Mouse (Mus musculus) hindbrain, embryonic 16.5 days (tissue): ENCODE results near the gene Hook2. TPM values are rescaled to one million over a fixed set of nuclear protein-coding genes. Genes with fewer than 3 reads are reported as not detected.

Experiments used
- ATAC-seq: fragments of 200-750 bp; cut with Nextera tagmentation; 2 replicates; pipeline ENCODE4 v1.8.0; 2017; ENCODE audit warnings: moderate TSS enrichment, moderate library complexity
- H3K27ac ChIP-seq: fragments of 300-500 bp; sonication (generic); 2 replicates; pipeline ENCODE4 v1.5.1; 2014; ENCODE audit warnings: low read depth, mild to moderate bottlenecking, control low read depth, low read length, moderate library complexity
- H3K27me3 ChIP-seq: fragments of 300-500 bp; sonication (generic); replicated peaks from 2 replicates; pipeline ENCODE4 v1.6.1; 2014; ENCODE audit warnings: low read length; ENCODE audit not compliant: control insufficient read depth, insufficient read depth
- H3K36me3 ChIP-seq: fragments of 300-500 bp; sonication (generic); 2 replicates; pipeline ENCODE4 v1.6.1; 2014; ENCODE audit warnings: mild to moderate bottlenecking, low read length, moderate library complexity, mixed read lengths; ENCODE audit not compliant: control insufficient read depth, insufficient read depth
- H3K4me1 ChIP-seq: fragments of 300-500 bp; sonication (generic); 2 replicates; pipeline ENCODE4 v1.6.1; 2014; ENCODE audit warnings: low read depth, low read length; ENCODE audit not compliant: control insufficient read depth, insufficient read depth
- H3K4me2 ChIP-seq: fragments of 300-500 bp; sonication (generic); 2 replicates; pipeline ENCODE4 v1.6.1; 2014; ENCODE audit warnings: mild to moderate bottlenecking, low read length, control low read depth, moderate library complexity
- H3K4me3 ChIP-seq: fragments of 300-500 bp; sonication (generic); 2 replicates; pipeline ENCODE4 v1.5.1; 2014; ENCODE audit warnings: mild to moderate bottlenecking, low read length, control low read depth, moderate library complexity
- H3K9ac ChIP-seq: fragments of 300-500 bp; sonication (generic); 2 replicates; pipeline ENCODE4 v1.6.1; 2014; ENCODE audit warnings: low read depth, mild to moderate bottlenecking, control low read depth, low read length, moderate library complexity
- H3K9me3 ChIP-seq: fragments of 300-500 bp; sonication (generic); 2 replicates; pipeline ENCODE4 v1.6.1; 2014; ENCODE audit warnings: mild to moderate bottlenecking, low read length, moderate library complexity; ENCODE audit not compliant: control insufficient read depth
- WGBS: fragments of 180-500 bp; shearing (Covaris S2); extraction: QIAGEN DNeasy Blood & Tissue Kit; methylation state at CpG from one replicate; pipeline ENCODE4 v1.1.7; 2014; 5-methylcytosine and 5-hydroxymethylcytosine counted together
- polyA plus RNA-seq: library from polyadenylated mRNA; unstranded; fragments of >200 nt; fragmentation: Nextera tagmentation; extraction: Ambion mirVana; gene quantifications from 2 replicates; pipeline ENCODE4 v1.2.1, GENCODE M21; 2015

Gene Hook2
- polyA plus RNA-seq, 1 experiment from 2014 or later: 39.6 TPM

DNA sequence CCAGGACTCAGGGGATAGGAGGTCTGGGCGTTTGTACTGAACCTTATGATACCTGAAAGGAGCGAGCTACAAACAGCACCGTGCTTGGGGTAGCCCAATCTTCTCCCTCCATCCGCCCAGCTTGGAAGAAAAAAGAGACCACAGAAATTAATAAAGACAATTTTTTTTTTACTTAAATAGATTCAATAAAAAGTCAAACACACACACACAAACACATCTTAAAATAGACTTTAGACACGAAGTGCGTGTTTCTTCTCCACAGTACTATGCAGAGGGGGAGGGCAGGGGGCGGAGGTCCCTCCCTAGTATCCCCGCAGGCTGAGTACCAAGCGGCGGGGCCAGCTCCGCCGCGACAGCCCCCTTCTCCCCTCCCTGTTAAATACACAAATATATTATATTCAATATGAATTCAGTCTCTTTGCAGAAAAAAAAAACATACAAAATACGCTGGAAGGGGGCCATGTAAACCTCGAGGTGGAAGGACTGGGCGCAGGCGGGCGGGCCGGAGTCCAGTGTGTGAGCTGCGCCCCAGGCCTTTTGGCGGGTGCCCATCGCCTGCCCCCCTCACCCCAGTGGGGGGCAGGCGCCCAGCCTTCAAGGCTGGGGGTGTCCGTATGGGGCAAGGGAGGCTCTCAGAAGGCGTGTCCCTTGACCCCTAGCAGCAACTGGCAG, 13.5 kb upstream of the Hook2 start:
- Histone ChIP-seq H3K9me3 (no peaks in the 10 kb centered on the region), H3K27me3 (peaks cover 5% of the 10 kb centered on the region; the same call in 1 of the 2 replicates), H3K9ac (peak overlapping the region; percentile 66), H3K36me3 (peaks cover 10% of the 10 kb centered on the region; the same call in 1 of the 2 replicates), H3K4me1 (peaks cover 54% of the 10 kb centered on the region), H3K27ac (0 out of 2 replicates have a peak overlapping the region, but pooled peaks have one; percentile 51), H3K4me2 (peak overlapping the region; percentile 99), H3K4me3 (peak overlapping the region; percentile 56)
- no peak for ATAC-seq
- WGBS: 1% methylated on average over 25 of the region's 25 CpGs

DNA sequence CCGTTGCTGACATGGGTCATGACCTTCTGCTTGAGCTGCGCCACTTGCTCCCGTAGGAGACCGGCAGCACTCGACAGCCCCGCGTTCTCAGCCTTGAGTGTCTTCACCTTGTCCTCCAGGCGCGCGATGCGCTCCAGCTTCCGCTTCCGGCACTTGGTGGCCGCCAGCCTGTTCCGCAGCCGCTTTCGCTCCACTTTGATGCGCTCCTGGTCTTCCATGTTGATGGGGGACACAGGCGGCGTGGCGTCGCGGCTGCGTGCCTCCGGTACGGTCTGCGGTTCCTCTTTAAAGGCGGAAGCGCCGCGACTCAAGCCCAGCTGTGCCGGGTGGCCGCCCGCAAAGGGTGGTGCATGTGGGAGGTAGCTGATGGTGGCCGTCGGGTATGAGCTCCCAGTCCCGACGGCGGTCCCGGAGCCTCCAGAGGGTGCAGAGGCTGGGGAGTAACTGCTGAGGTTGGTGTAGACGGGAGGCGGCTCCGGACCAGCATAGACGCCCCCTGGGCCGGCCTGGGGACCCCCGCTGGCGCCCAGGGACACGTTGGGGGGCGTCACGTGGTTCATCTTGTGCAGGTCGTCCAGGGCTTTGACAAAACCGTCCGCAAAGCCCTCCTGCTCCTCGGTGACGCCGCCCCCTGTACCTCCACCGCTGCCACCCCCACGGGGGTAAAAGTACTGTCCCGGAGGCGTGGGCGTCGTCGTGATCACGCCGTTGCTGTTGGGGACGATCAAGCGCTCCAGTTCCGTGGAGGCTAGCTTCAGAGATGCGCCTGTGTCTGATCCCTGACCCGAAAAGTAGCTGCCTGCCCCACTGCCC, 12.8 kb upstream of the Hook2 start:
- H3K4me3 ChIP-seq: peak overlapping the region; percentile 56
- H3K27ac ChIP-seq: peak overlapping the region; percentile 57
- H3K36me3 ChIP-seq: 0 out of 2 replicates have a peak, but pooled peaks cover 8% of the 10 kb centered on the region
- ATAC-seq: no peak
- peak overlapping the region; percentile 99 for H3K4me2 ChIP-seq
- 1% methylated on average over 66 of the region's 70 CpGs for WGBS
- H3K4me1 ChIP-seq: peaks cover 54% of the 10 kb centered on the region
- peaks cover 5% of the 10 kb centered on the region; the same call in 1 of the 2 replicates for H3K27me3 ChIP-seq
- peak overlapping the region; percentile 66 for H3K9ac ChIP-seq
- H3K9me3 ChIP-seq: no peaks in the 10 kb centered on the region

DNA sequence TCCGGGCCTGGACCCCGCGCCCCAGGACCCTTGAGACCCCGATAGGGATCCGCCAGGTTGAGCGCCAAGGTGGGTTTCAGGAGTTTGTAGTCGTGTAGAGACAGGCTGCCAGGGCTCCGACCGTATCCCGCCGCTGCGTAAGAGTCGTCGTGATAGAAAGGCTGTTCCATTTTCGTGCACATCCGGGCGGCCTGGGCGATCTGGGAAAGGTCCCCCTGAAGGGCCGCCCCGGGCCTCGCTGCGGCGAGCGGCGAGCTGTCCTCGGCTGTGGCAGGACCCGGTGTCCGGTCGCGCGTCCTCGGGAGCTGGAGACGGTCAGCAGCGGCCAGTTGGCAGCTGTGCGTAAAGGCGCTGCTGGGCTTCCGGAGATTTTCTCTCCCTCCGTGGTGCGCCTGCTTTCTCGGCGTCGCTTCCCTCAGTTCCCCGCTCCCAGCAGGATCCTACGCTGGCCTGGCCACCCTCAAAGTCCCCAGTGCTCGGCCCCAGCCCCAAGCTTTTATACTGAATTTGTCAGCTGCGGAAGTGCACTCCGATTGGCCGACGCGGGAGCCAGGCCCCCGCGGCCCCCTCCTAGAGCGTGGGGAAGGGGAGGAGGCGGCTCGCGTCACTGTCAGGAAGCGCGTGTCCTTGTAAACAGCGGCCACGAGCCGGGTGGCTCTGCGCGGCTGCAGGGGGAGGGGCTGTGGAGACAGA, 12.0 kb upstream of the Hook2 start, which contains the start of gene Junb:
TSS of gene Junb (minus strand) at position 471 of the 693 bp plus-strand sequence.
- ATAC-seq: peak; percentile 62
- H3K27ac ChIP-seq: peak within 1 kb of the TSS; percentile 64
- peak within 1 kb of the TSS; percentile 56 for H3K4me3 ChIP-seq
- H3K9me3 ChIP-seq: no peaks in the 10 kb centered on the region
- peak within 1 kb of the TSS; percentile 99 for H3K4me2 ChIP-seq
- peaks cover 5% of the 10 kb centered on the region; the same call in 1 of the 2 replicates for H3K27me3 ChIP-seq
- H3K4me1 ChIP-seq: peaks cover 54% of the 10 kb centered on the region
- peak within 1 kb of the TSS; percentile 66 for H3K9ac ChIP-seq
- under 1% methylated on average over 61 of the region's 63 CpGs for WGBS
- H3K36me3 ChIP-seq: 0 out of 2 replicates have a peak, but pooled peaks cover 7% of the 10 kb centered on the region

DNA sequence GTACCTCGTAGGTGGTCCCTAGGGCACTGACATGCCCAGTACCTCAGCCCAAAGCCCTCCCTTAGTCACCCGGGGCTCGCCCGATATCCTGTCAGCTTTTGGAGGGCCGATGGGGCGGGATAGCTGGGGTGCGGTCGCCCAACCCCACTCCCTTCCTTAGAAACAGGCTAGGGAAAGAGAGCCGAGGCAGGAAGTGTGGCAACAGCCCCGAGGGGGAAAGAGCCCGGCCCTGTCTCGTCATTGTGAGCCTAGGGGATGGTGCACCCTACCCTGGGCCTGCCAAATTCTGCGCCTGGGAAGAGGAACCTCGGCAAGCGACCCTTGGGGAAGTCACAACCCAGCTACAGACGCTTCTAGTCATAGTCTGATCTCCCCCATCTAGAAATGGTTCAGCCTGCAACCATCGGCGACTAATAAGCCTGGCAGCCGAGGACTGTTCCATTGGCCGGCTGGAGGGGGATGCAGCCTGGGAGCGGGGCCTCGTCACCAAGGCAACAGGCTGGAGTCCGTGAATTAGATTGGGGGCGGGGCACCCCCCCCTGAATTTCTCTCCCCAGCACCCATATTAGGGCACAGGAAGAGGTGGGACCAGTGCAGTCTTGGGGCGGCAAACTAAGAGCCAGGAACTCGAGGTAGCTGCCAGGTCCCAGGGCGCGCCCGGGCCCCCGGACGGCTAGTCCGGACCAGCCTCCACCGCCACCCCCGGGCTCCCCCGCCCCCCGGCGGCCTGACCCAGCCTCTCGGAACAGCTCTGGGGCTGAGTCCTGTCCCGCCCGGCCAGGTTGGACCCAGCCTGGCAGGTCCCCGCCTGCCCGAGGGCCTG, 10.6 kb upstream of the Hook2 start:
- H3K4me3 ChIP-seq: peak overlapping the region; percentile 42
- peak; percentile 37 for ATAC-seq
- peaks cover 5% of the 10 kb centered on the region for H3K27me3 ChIP-seq
- H3K4me2 ChIP-seq: peak overlapping the region; percentile 99
- peak overlapping the region; percentile 64 for H3K27ac ChIP-seq
- 2% methylated on average over 31 of the region's 42 CpGs for WGBS
- H3K9me3 ChIP-seq: no peaks in the 10 kb centered on the region
- H3K9ac ChIP-seq: peak overlapping the region; percentile 62
- H3K36me3 ChIP-seq: no peaks in the 10 kb centered on the region
- H3K4me1 ChIP-seq: peaks cover 57% of the 10 kb centered on the region

GRCm38 (mm10) chr8:84980622-84981358, 9.6 kb upstream of the Hook2 start:
- peak overlapping the region; percentile 6; the same call in 1 of the 2 replicates for H3K4me2 ChIP-seq
- no peak overlapping the region for H3K4me3 ChIP-seq
- no peaks in the 10 kb centered on the region for H3K9me3 ChIP-seq
- 0 out of 2 replicates have a peak overlapping the region, but pooled peaks have one; percentile 8 for H3K9ac ChIP-seq
- ATAC-seq: no peak
- 31% methylated on average over 11 of the region's 11 CpGs for WGBS
- peaks cover 5% of the 10 kb centered on the region for H3K27me3 ChIP-seq
- H3K4me1 ChIP-seq: peaks cover 59% of the 10 kb centered on the region
- H3K27ac ChIP-seq: peak overlapping the region; percentile 1; the same call in 1 of the 2 replicates
- no peaks in the 10 kb centered on the region for H3K36me3 ChIP-seq

GRCm38 (mm10) chr8:84981644-84982498, 8.5 kb upstream of the Hook2 start:
- Histone ChIP-seq H3K4me1 (peaks cover 50% of the 10 kb centered on the region), H3K9ac (no peak overlapping the region), H3K27ac (no peak overlapping the region), H3K9me3 (no peaks in the 10 kb centered on the region), H3K36me3 (no peaks in the 10 kb centered on the region), H3K27me3 (peaks cover 5% of the 10 kb centered on the region), H3K4me3 (no peak overlapping the region), H3K4me2 (no peak overlapping the region)
- 78% methylated on average over 15 of the region's 15 CpGs for WGBS
- ATAC-seq: no peak

DNA sequence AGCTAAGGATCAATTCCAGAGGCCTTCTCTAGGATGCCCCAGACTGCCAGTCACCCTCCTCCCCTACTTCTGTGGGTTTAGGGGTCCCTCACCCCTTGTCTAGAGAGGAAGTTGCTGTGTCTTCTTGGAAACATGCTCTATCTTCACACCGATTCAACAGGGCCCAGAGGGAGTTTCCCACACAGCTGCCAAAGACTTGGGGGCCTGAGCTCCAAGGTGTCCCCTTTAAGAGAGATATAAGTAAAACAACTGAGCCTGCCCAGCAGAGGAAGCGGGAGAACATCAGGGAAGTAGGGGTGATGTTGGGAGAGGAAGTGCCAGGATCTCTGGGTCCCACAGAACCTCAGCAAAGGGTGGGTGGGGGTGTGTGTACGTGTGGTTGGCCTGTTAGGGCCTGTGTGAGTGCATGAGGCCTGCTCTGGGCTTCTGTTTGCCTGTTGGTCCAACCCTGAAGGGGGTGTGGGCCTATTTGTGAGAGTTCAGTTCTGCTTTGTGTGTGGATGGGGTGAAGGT, 7.8 kb upstream of the Hook2 start:
- Histone ChIP-seq H3K4me1 (peaks cover 44% of the 10 kb centered on the region), H3K4me3 (no peak overlapping the region), H3K36me3 (no peaks in the 10 kb centered on the region), H3K27me3 (peaks cover 4% of the 10 kb centered on the region; the same call in 1 of the 2 replicates), H3K4me2 (no peak overlapping the region), H3K9ac (no peak overlapping the region), H3K9me3 (no peaks in the 10 kb centered on the region), H3K27ac (no peak overlapping the region)
- 64% methylated on average over 3 of the region's 3 CpGs for WGBS
- no peak for ATAC-seq
